Mouse (Mus musculus) gonadal fat pad, adult 2 months (tissue): Measurements from ENCODE around the gene Gm49366. TPM values are rescaled to one million over a fixed set of nuclear protein-coding genes. Genes with fewer than 3 reads are reported as not detected.
"Not testable (repeated sequence)": the region's sequence is repeated elsewhere in the genome, so short reads cannot be mapped to it uniquely, and the experiment has no call there.

Experiments used
- DNase-seq: peaks from one replicate; pipeline ENCODE4 v3.0.0-alpha.2; 2012; ENCODE audit warnings: low read depth
- polyA plus RNA-seq: library from polyadenylated mRNA; depleted of rRNA; stranded (reverse); fragments of >200 nt; gene quantifications from 2 replicates; pipeline ENCODE4 v1.2.3, GENCODE M21; 2012; rRNA removed

Gene Gm49366
- polyA plus RNA-seq: not detected in 2 replicates

GRCm38 (mm10) chr12:84038691-84039111 lies at the start of gene Gm49366:
Gene Gm49366, plus strand, starts transcription at chr12:84038935.
- not testable (repeated sequence) for DNase-seq

GRCm38 (mm10) chr12:83989378-83989777 lies 49.4 kb upstream of the Gm49366 start:
- no peak for DNase-seq

GRCm38 (mm10) chr12:83997221-83997620 lies 41.5 kb upstream of the Gm49366 start:
- DNase-seq: no peak

GRCm38 (mm10) chr12:83998341-83999107 lies 40.2 kb upstream of the Gm49366 start:
- DNase-seq: peak; percentile 93

GRCm38 (mm10) chr12:83999237-83999636 lies 39.5 kb upstream of the Gm49366 start:
- DNase-seq: not testable (repeated sequence)

GRCm38 (mm10) chr12:84000418-84000817 lies 38.3 kb upstream of the Gm49366 start:
- no peak for DNase-seq

- no peak for DNase-seq
These were observed 34.9 kb upstream of the Gm49366 start for GRCm38 (mm10) chr12:84003866-84004265.

- DNase-seq: no peak
These were observed 30.5 kb upstream of the Gm49366 start for GRCm38 (mm10) chr12:84008251-84008650.

- no peak for DNase-seq
These were observed 30.0 kb upstream of the Gm49366 start for GRCm38 (mm10) chr12:84008729-84009128.

GRCm38 (mm10) chr12:84009171-84009965 lies 29.4 kb upstream of the Gm49366 start, which contains the start of gene Acot1:
Gene Acot1, plus strand, starts transcription at chr12:84009490.
- DNase-seq: peak; percentile 97

GRCm38 (mm10) chr12:84010201-84010600 lies 28.5 kb upstream of the Gm49366 start:
- DNase-seq: no peak

- no peak for DNase-seq
These were observed 27.3 kb upstream of the Gm49366 start for GRCm38 (mm10) chr12:84011251-84012040.

- DNase-seq: no peak
These were observed 25.6 kb upstream of the Gm49366 start for GRCm38 (mm10) chr12:84013130-84013529.

GRCm38 (mm10) chr12:84013701-84014100 lies 25.0 kb upstream of the Gm49366 start:
- DNase-seq: no peak

GRCm38 (mm10) chr12:84020528-84020927 lies 18.2 kb upstream of the Gm49366 start:
- not testable (repeated sequence) for DNase-seq

GRCm38 (mm10) chr12:84022266-84022665 lies 16.5 kb upstream of the Gm49366 start:
- DNase-seq: not testable (repeated sequence)

- DNase-seq: no peak
These were observed 15.5 kb upstream of the Gm49366 start for GRCm38 (mm10) chr12:84023052-84023745.

GRCm38 (mm10) chr12:84025888-84026287 lies 12.8 kb upstream of the Gm49366 start:
- no peak for DNase-seq

- DNase-seq: not testable (repeated sequence)
These were observed 10.4 kb upstream of the Gm49366 start for GRCm38 (mm10) chr12:84028328-84028727.

- DNase-seq: not testable (repeated sequence)
These were observed 9.7 kb upstream of the Gm49366 start for GRCm38 (mm10) chr12:84029043-84029442.

GRCm38 (mm10) chr12:84030659-84031332 lies 7.9 kb upstream of the Gm49366 start:
- DNase-seq: no peak
